Mouse (Mus musculus) testis, postnatal 10 days (tissue): ENCODE measurements around the gene Apba1.

Source experiments
- DNase-seq: peaks from one replicate; pipeline ENCODE4 v3.0.0; 2021; ENCODE audit warnings: low spot score

The Apba1 gene

DNA sequence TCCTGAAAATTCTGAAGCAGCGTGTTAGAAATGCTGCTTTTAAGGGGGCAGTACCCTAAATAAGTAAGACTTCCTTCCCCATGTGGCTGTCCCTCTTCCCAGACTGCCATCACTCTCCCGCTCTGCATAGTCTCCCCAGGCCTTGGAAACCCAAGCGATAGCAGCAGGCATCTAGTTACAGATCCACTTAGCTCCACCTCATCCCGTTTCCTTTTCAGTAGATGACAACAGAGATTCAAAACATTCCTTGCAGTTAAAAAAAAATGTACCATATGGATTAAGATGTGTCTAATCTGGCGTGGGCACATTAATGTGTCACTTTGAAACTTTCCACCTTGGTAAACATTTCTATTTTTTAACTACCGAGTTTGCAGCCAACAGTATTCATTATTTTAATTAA is 48.1 kb downstream of the Apba1 start:
- no peak for DNase-seq

DNA sequence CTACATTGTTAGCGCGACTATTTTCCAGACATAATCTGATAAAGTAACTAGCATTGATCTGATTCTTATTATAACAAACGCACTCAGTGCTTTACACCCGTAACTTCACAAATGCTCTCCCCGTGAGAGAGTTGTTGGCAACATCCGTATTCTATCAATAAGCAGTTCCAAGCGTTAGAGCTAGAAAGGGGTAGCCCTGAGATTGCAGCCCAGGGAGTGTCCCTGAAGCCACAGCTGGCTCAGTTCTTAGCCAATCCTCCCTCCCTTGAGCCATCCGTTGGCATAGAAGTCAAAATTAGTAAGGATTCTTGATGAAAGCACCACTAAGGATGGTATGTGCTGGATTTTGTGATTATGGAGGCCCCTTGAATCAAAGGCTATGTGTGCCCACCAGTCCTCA is 48.7 kb downstream of the Apba1 start:
- no peak for DNase-seq

GRCm38 (mm10) chr19:23809236-23809635 is 50.5 kb downstream of the Apba1 start:
- DNase-seq: no peak

DNA sequence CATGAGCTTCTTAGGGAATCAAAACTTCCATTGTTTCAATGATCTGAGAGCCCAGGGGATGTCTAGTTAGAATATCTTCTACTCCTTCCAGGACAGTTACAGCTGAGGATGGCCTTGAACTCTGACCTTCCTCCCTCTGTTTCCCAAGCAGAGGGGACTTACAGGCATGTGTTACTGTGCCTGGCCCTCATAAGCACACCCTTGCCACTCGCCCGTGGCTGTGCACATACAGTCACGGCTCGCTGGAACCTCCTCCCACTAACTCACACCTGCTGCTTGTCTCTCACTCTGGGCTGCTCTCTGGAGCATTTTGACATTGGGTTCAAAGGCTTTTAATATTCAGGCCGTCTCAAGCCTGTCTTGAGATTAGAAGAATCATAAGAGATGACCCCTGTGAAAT is 51.8 kb downstream of the Apba1 start:
- DNase-seq: no peak

- DNase-seq: no peak
Measured at GRCm38 (mm10) chr19:23810976-23811375, 52.3 kb downstream of the Apba1 start.

DNA sequence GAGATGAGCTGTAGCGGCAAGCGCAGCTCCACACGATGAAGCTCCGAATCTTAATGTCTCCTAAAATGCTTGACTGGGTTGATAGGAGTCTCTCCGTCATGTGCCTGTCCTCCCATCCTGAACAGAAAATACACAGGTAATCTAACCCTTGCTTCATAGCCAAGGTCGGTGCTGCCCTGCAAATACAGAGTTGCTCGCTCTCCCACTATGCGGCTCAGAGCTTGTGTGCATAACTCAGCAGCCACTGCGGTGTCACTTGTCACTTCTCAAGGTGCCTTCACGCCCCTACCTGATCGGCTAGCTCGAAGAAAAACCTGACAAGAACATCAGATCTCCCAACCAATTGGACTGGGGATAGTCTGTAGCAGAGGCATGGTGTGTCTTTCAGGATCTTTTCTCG is 58.1 kb downstream of the Apba1 start:
- DNase-seq: no peak

DNA sequence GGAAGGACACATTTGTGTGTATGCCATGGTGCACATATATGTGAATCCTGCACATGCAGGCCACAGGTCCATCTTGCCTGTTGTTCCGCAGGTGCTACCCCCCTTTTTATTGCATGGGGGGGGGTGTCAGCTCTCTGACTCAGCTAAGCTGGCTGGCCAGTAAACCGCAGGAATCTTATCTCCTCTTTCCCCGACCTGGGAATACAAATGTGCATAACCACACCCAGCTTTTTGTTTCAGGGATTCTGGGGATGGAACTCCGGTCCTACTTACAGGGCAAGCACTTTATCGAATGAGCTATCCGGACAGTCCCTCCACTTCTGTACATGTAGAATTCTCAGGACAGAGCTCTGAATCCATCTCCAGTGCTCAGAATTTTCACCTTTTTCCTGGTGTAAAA is 58.5 kb downstream of the Apba1 start:
- DNase-seq: no peak

DNA sequence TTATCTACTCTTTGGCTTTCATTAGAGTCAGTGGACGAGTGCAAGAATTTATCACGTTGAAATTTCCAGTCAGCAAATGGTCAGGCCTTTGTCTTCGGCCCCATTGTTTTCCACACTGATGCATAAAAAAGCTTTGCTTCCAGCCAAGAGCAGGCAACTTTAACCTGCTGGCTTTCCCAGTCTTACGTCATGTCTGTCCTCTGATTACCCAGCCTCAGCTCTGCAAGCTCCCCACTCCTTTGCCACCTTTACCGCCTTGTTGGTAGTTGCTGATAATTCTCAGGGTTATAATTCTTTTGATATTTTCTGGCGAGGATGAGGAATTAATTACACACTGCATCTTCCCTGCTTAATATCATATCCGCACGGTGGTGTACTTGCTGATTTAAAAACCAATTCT is 61.2 kb downstream of the Apba1 start:
- DNase-seq: no peak

DNA sequence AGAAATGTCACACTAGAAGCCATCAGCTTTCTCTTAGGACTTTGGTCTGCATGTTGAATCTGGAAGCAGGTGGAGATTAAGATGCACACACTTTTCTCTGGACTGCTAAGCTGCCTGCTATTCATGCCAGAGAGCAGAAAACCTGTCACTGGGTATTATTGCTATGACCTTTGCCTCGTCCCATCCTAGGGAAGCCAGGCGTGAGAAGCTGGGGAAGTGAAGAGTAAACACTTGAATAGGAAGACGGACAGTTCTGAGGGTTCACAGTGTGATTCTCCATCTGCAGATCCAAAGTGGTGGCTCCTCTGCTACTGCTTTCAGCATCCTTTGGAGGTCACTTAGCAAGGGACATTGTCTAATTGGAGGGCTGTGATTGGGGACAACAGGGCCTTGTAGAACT is 63.8 kb downstream of the Apba1 start:
- DNase-seq: no peak

DNA sequence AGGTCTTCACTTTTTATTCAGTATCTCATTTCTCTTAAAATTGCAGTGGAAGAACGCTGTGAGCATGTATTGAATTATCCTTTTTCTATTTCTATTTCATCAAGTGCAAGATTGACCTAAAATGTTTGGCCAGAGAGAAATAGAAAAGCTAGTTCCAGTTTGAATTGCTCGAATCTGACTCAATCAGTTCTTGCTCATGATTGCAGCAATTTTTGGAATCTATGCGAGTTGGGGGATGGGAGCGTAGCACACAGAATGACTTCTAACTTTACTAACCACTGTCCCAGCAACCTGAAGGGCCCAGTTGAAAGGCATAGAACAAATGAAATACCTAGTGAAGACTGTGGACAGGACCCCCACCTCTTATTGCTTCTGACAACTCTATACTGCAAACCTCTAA is 64.8 kb downstream of the Apba1 start:
- no peak for DNase-seq

DNA sequence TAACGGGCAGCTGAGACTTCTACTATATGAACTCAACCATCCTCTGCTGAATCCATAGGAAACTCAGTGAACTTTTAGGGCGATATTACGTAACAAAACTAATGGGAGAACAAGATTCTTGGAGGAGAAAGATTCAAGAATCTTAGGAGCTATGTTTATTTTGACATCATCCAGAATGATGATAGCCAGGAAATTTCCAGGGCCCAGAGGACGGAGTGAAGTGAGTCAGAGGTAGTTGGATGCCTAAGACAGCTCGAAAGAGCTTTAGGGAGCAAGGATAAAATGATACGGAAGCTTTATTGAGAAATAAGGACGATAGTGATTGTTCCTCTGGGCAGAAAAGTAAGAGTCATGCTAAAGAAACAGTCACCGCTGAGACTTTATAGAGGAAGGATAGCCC is 67.6 kb downstream of the Apba1 start:
- no peak for DNase-seq

DNA sequence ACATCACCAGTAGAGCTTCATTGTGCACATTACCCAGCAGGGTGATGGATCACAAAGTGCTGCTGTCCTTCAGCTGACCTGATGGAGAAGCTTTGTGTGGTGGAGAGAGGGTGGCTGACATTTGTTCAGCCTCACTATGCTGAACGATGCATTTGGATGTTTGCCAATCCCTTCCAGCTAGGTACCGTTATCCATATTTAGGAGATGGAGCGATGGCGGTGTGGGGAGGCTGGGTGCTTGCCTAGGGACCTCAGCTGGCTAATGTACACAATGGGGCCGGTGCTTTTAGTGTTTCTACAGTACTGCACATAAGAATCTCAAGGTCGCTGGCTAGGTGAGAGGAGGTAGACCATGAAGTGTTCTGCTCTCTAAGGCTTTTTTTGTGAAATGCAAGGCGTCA is 72.1 kb downstream of the Apba1 start:
- no peak for DNase-seq

DNA sequence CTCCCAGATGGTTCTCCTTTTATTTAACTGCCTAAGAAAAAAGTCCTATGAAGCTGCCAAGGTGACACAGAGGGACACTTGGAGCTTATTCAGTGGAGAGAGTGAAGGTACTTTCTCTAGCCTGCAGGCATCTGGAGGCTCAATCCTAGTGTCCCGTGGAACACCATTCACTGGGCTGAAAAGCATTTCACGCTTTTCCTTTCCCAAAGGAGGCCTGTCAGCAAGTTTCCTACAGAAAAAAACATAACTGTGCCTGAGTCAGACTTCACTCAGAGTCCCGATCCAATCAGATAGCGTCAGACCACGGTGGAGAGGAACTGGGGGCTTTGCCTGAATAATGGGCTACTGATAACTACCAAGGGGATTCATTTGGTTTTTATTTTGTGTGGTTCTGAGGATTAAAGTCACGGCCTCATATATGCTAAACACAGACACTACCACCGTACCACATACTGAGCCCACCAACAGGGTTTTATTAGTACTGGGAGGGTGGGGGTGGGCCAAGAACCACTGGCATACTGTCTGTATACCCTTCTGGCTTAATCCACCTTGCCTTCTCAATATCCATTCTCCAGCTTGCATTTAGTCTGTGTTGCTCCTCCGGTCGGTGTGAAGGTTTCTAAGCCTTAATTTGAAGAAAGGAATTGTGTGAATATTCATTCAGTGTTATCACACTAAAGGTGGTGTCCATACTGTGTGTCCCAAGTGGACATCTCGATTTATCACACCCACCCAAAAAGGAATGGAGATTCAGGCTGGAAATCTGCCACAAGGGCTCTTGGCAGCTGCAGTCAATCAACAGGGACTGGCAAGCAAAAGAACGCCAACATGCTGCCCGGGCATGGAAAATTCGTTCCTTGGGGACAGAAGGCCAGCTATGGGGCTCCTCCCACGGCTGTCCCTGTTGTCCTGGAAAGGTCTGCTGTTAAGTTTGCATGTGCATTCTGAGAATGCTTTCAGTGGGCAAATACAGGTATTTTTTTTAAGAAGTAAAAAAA is 75.3 kb downstream of the Apba1 start:
- no peak for DNase-seq

GRCm38 (mm10) chr19:23834721-23835120 is 76.0 kb downstream of the Apba1 start:
- no peak for DNase-seq

GRCm38 (mm10) chr19:23855832-23856231 is 97.1 kb downstream of the Apba1 start:
- no peak for DNase-seq

DNA sequence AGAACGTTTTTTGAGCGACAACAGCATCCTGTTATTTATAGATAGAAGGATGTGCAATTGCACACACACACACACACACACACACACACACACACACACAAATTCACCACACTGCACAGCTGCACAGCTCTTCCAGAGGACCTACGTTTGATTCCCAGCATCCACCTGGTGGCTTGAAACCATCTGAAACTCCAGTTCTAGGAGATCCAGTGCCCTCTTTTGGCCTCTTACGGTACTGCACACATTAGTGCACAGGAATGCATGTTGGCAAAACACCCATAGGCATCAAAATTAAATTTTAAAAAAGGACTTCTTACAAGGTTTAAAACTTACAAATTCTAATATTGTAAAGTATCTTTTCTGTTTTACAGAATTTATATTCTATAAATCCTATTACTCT is 99.4 kb downstream of the Apba1 start:
- peak; percentile 56 for DNase-seq

- no peak for DNase-seq
Measured at GRCm38 (mm10) chr19:23858781-23859180, 100.1 kb downstream of the Apba1 start.

DNA sequence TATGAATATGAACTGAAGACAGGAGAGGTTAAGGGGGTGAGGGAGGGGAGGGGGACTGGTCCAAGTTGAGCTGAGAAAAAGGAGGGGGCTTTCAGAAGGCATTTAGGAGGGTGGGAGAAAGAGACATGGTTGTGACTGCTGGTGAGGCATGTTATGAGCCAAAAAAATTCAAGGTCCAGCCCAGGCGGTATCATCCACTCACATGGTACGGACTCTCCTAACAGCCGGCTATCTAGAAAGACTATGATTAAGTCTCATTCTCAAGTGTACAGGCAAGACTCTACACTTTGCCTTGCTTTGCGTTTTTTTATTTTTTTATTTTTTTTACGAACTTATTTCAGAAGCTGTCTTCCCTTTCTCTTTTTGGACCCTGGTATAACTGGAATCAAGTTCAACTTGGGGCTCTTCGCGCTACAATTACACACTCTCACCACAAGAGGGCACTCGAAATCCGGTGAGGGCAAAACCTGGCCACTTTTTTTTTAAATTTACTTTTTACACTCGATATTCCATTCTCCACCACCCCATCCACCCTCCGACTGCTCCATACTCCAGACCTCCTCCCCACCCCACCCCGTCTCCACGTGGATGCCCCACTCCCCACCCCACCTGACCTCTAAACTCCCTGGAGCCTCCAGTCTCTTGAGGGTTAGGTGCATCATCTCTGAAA is 101.6 kb downstream of the Apba1 start:
- DNase-seq: peak; percentile 62

- DNase-seq: no peak
Measured at GRCm38 (mm10) chr19:23862736-23863135, 104.0 kb downstream of the Apba1 start.

- no peak for DNase-seq
Measured at GRCm38 (mm10) chr19:23863959-23864358, 105.3 kb downstream of the Apba1 start.

DNA sequence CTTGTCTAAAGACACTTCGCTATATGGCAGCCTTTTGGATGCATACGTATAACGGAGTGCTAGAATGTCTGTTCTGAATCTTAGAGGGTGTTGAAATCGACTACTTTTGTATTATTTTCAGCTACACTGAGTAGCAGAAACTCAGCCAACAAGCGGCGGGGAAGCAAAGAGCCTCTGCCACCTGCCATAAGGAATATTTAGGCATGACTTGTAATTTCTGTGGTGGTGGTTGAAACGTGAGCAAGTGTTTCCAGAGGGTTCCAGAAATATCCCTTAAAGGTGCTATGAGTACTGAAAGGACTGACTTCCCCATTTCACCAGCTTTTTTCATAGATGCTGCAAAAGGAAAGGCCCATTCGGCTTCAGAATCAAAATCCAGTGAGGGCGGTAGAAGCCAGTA is 107.4 kb downstream of the Apba1 start:
- DNase-seq: no peak

DNA sequence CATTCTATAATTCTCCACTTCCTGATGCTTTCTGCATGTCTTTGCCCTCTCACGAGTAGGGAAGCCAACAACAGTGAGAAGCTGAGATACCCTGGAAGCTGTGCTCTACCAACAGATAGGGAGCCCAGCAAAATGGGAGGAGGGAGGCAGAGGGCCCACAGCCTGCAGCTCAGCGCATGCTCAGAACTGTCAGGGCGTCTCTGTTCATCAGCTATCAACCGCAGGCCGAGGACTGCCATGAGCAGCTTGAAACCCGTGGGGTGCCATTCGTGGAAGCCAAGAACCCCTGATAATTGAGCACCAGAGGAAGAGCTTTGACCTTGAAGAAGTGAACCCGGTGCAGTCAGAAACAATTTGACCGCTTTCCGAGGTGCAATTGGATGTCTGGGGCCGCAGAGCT is 108.4 kb downstream of the Apba1 start:
- DNase-seq: no peak

- DNase-seq: no peak
Measured at GRCm38 (mm10) chr19:23867589-23867988, 108.9 kb downstream of the Apba1 start.
